Mouse (Mus musculus) MEL (cell line): Measurements from ENCODE around the gene Coro7.

Source experiments
- CTCF ChIP-seq, 3 experiments: IDR thresholded peaks in 2 of 3; conservative IDR thresholded peaks in 1 of 3; 2 replicates each; pipeline ENCODE4 v1.5.1; 2011 to 2012; ENCODE audit warnings: low read length in 3 of 3, low read depth in 2 of 3, mild to moderate bottlenecking in 2 of 3, improper control_type of control experiment in 1 of 3, inconsistent platforms in 1 of 3, mixed read lengths in 1 of 3, moderate library complexity in 1 of 3; ENCODE audit not compliant: control insufficient read depth in 1 of 3, insufficient read depth in 1 of 3, poor library complexity in 1 of 3, severe bottlenecking in 1 of 3
- EP300 ChIP-seq, 2 experiments: IDR thresholded peaks; 2 replicates each; pipeline ENCODE4 v1.6.1; 2011; ENCODE audit warnings: improper control_type of control experiment in 2 of 2, low read length in 2 of 2, low read depth in 1 of 2, mild to moderate bottlenecking in 1 of 2
- ETS1 ChIP-seq: IDR thresholded peaks from 2 replicates; pipeline ENCODE4 v1.6.1; 2012; ENCODE audit warnings: low read depth, mild to moderate bottlenecking, inconsistent platforms, low read length, improper control_type of control experiment, moderate library complexity
- GATA1 ChIP-seq: IDR thresholded peaks from 2 replicates; pipeline ENCODE4 v1.6.1; 2011; ENCODE audit warnings: low read depth, low read length, improper control_type of control experiment
- MAX ChIP-seq: IDR thresholded peaks from 2 replicates; pipeline ENCODE4 v1.6.1; 2011; ENCODE audit warnings: low read length, improper control_type of control experiment
- MYC ChIP-seq: IDR thresholded peaks from 2 replicates; pipeline ENCODE4 v1.6.1; 2011; ENCODE audit warnings: low read depth, mild to moderate bottlenecking, low read length, improper control_type of control experiment, moderate library complexity
- POLR2A ChIP-seq, 2 experiments: IDR thresholded peaks; 2 replicates each; pipeline ENCODE4 v1.6.1; 2011 to 2012; ENCODE audit warnings: low read length in 2 of 2, mild to moderate bottlenecking in 2 of 2, control low read depth in 1 of 2, improper control_type of control experiment in 1 of 2, low read depth in 1 of 2, moderate library complexity in 1 of 2; ENCODE audit not compliant: control insufficient read depth in 1 of 2, insufficient read depth in 1 of 2, poor library complexity in 1 of 2
- TBP ChIP-seq: IDR thresholded peaks from 2 replicates; pipeline ENCODE4 v1.8.0; 2011; ENCODE audit warnings: low read depth, low read length, improper control_type of control experiment
- TCF12 ChIP-seq: IDR thresholded peaks from 2 replicates; pipeline ENCODE4 v1.6.1; 2014; ENCODE audit warnings: low read depth, mild to moderate bottlenecking, inconsistent platforms, low read length, improper control_type of control experiment, moderate library complexity

GRCm38 (mm10) chr16:4727963-4728362 lies 48.4 kb upstream of the Coro7 start:
- TF ChIP-seq MAX, result no peak
- TF ChIP-seq POLR2A (IDR thresholded peaks at IDR 0.05; ENCODE audit: control insufficient read depth in 1 of 2, insufficient read depth in 1 of 2, low read depth in 1 of 2, low read length in 2 of 2, poor library complexity in 1 of 2), result no peak
- TF ChIP-seq TBP, result no peak
- TF ChIP-seq GATA1, result no peak
- no peak for TF ChIP-seq ETS1
- no peak for TF ChIP-seq EP300 (IDR thresholded peaks at IDR 0.05; ENCODE audit: low read depth in 1 of 2, low read length in 2 of 2)
- no peak for TF ChIP-seq TCF12
- TF ChIP-seq CTCF (IDR thresholded peaks at IDR 0.05 in 2 of 3, conservative IDR thresholded peaks at IDR 0.05 in 1 of 3; ENCODE audit: control insufficient read depth in 1 of 3, insufficient read depth in 1 of 3, low read depth in 2 of 3, low read length in 3 of 3, poor library complexity in 1 of 3, severe bottlenecking in 1 of 3), result no peak
- TF ChIP-seq MYC, result no peak
